Mouse (Mus musculus): Measurements from ENCODE around the gene Ypel3.

The Ypel3 gene

GRCm38 (mm10) chr7:126794271-126794605 lies 17.5 kb downstream of the Ypel3 start:
- no peak for DNase-seq

- DNase-seq = no peak
Measured at GRCm38 (mm10) chr7:126795387-126796317, 18.9 kb downstream of the Ypel3 start.

GRCm38 (mm10) chr7:126796350-126796932 lies 19.7 kb downstream of the Ypel3 start:
- DNase-seq = peak in 1 of 2 experiments; percentile 53

GRCm38 (mm10) chr7:126797411-126798126 lies 20.8 kb downstream of the Ypel3 start, which contains the start of gene Fam57b:
Gene Fam57b, plus strand, starts transcription at chr7:126797668.
- peak in 1 of 2 experiments; percentile 41 for DNase-seq

- peak; percentile 37 to 71 for DNase-seq
Measured at GRCm38 (mm10) chr7:126798127-126799049, 21.6 kb downstream of the Ypel3 start.

- peak; percentile 97 to 99 for DNase-seq
Measured at GRCm38 (mm10) chr7:126799050-126799467, 22.3 kb downstream of the Ypel3 start.

- DNase-seq = no peak
Measured at GRCm38 (mm10) chr7:126799468-126800268, 22.9 kb downstream of the Ypel3 start.

- DNase-seq = no peak
Measured at GRCm38 (mm10) chr7:126800269-126801056, 23.7 kb downstream of the Ypel3 start.

- no peak for DNase-seq
Measured at GRCm38 (mm10) chr7:126801057-126801422, 24.3 kb downstream of the Ypel3 start.

GRCm38 (mm10) chr7:126802134-126802889 lies 25.6 kb downstream of the Ypel3 start:
- no peak for DNase-seq

GRCm38 (mm10) chr7:126803181-126803580 lies 26.4 kb downstream of the Ypel3 start:
- DNase-seq = no peak

GRCm38 (mm10) chr7:126803751-126804150 lies 27.0 kb downstream of the Ypel3 start:
- DNase-seq = no peak

GRCm38 (mm10) chr7:126806956-126807355 lies 30.2 kb downstream of the Ypel3 start:
- peak; percentile 68 to 72 for DNase-seq

GRCm38 (mm10) chr7:126807405-126807804 lies 30.6 kb downstream of the Ypel3 start:
- no peak for DNase-seq

GRCm38 (mm10) chr7:126808703-126809455 lies 32.1 kb downstream of the Ypel3 start:
- DNase-seq = peak; percentile 94

- no peak for DNase-seq
Measured at GRCm38 (mm10) chr7:126809723-126810369, 33.1 kb downstream of the Ypel3 start.

- no peak for DNase-seq
Measured at GRCm38 (mm10) chr7:126815726-126816222, 39.0 kb downstream of the Ypel3 start.

- no peak for DNase-seq
Measured at GRCm38 (mm10) chr7:126816494-126816893, 39.7 kb downstream of the Ypel3 start.

All from kidney, postnatal 36 days (tissue).